In genomic region chr5:150261361-150261760, GRCm38 (mm10) we compare ENCODE assay signal across 9 mouse cellular contexts.
DNase-seq lines count a peak whose midpoint lies in the region; ATAC-seq and TF ChIP-seq lines count a peak whose summit lies in the region.
"Had no signal": no experiment of that assay in that cellular context is flagged by ENCODE, and none has a peak within 500 bp of the region (broad histone marks: within the 10 kb centered on the region; RNA-seq: fewer than 3 reads in every experiment).

No protein-coding gene starts in this region.

- H3K9me3 ChIP-seq in forebrain, embryonic 12.5 days, result no peaks in the 10 kb centered on the region
- no peaks in the 10 kb centered on the region for H3K9me3 ChIP-seq in forebrain, embryonic 11.5 days (ENCODE audit: control insufficient read depth, low read length)
- H3K9me3 ChIP-seq in intestine, embryonic 14.5 days (ENCODE audit: control insufficient read depth, low read length), result no peaks in the 10 kb centered on the region
- no peaks in the 10 kb centered on the region for H3K9me3 ChIP-seq in intestine, embryonic 16.5 days (ENCODE audit: control insufficient read depth, low read length)
- no peaks in the 10 kb centered on the region for H3K9me3 ChIP-seq in limb, embryonic 14.5 days (ENCODE audit: control insufficient read depth, low read length)
- no peaks in the 10 kb centered on the region for H3K9me3 ChIP-seq in lung, postnatal 0 days (ENCODE audit: low read length)

- 0 out of 2 replicates have a peak overlapping the region, but pooled peaks have one; percentile 1 for H3K4me3 ChIP-seq in forebrain, embryonic 12.5 days (replicated peaks)
- no peak overlapping the region for H3K4me3 ChIP-seq in forebrain, embryonic 11.5 days (ENCODE audit: low read depth, low read length)
- no peak overlapping the region for H3K4me3 ChIP-seq in intestine, embryonic 14.5 days (ENCODE audit: low read depth, low read length)
- H3K4me3 ChIP-seq in intestine, embryonic 16.5 days (ENCODE audit: low read length), result no peak overlapping the region
- H3K4me3 ChIP-seq in limb, embryonic 14.5 days (replicated peaks; ENCODE audit: low read length), result peak overlapping the region; percentile 46; the same call in 1 of the 2 replicates
- no peak overlapping the region for H3K4me3 ChIP-seq in lung, postnatal 0 days (ENCODE audit: low read depth, low read length)

- no peak for TF ChIP-seq CTCF in brain, embryonic 14.5 days (IDR thresholded peaks at IDR 0.05; ENCODE audit: borderline replicate concordance, extremely low read depth, insufficient read depth, insufficient read length)
- no peak for TF ChIP-seq CTCF in lung, postnatal 0 days (IDR thresholded peaks at IDR 0.05)

- peaks cover 23% of the 10 kb centered on the region for H3K4me1 ChIP-seq in forebrain, embryonic 12.5 days
- peaks cover 12% of the 10 kb centered on the region; the same call in 1 of the 2 replicates for H3K4me1 ChIP-seq in forebrain, embryonic 11.5 days (replicated peaks; ENCODE audit: control insufficient read depth, insufficient read depth, low read length)
- peaks cover 36% of the 10 kb centered on the region for H3K4me1 ChIP-seq in intestine, embryonic 14.5 days (replicated peaks; ENCODE audit: control insufficient read depth, insufficient read depth, low read length)
- peaks cover 43% of the 10 kb centered on the region for H3K4me1 ChIP-seq in intestine, embryonic 16.5 days (ENCODE audit: control insufficient read depth, insufficient read depth, low read length)
- peaks cover 14% of the 10 kb centered on the region for H3K4me1 ChIP-seq in limb, embryonic 14.5 days (ENCODE audit: control insufficient read depth, insufficient read depth, low read length)
- peaks cover 3% of the 10 kb centered on the region; the same call in 1 of the 2 replicates for H3K4me1 ChIP-seq in lung, postnatal 0 days (ENCODE audit: insufficient read depth, low read depth, low read length)

- ATAC-seq in forebrain, embryonic 12.5 days (ENCODE audit: low FRiP score), result no peak
- ATAC-seq in forebrain, embryonic 11.5 days (replicated peaks; ENCODE audit: low FRiP score), result no peak
- ATAC-seq in intestine, embryonic 14.5 days (replicated peaks; ENCODE audit: low FRiP score, low TSS enrichment, low read depth), result no peak
- no peak for ATAC-seq in intestine, embryonic 16.5 days
- ATAC-seq in limb, embryonic 14.5 days (ENCODE audit: low FRiP score, low read depth), result no peak
- ATAC-seq in lung, postnatal 0 days, result no peak

- WGBS in forebrain, embryonic 12.5 days, result 74% methylated on average over 4 of the region's 4 CpGs
- 82% methylated on average over 4 of the region's 4 CpGs for WGBS in forebrain, embryonic 11.5 days
- WGBS in intestine, embryonic 14.5 days, result 25% methylated on average over 4 of the region's 4 CpGs
- WGBS in intestine, embryonic 16.5 days, result 36% methylated on average over 4 of the region's 4 CpGs
- 32% methylated on average over 4 of the region's 4 CpGs for WGBS in limb, embryonic 14.5 days
- 60% methylated on average over 4 of the region's 4 CpGs for WGBS in lung, postnatal 0 days

- no peak for TF ChIP-seq POLR2A in brain, embryonic 14.5 days (IDR thresholded peaks at IDR 0.05; ENCODE audit: borderline replicate concordance, extremely low read depth, insufficient read depth, insufficient read length, poor library complexity, severe bottlenecking)
- no peak for TF ChIP-seq POLR2A in limb, embryonic 14.5 days (IDR thresholded peaks at IDR 0.05; ENCODE audit: borderline replicate concordance, extremely low read depth, insufficient read depth, insufficient read length)

- no peak overlapping the region for H3K9ac ChIP-seq in forebrain, embryonic 12.5 days
- H3K9ac ChIP-seq in forebrain, embryonic 11.5 days (ENCODE audit: low read length), result no peak overlapping the region
- no peak overlapping the region for H3K9ac ChIP-seq in intestine, embryonic 14.5 days (ENCODE audit: low read length)
- H3K9ac ChIP-seq in intestine, embryonic 16.5 days (ENCODE audit: low read depth, low read length), result no peak overlapping the region
- H3K9ac ChIP-seq in limb, embryonic 14.5 days (ENCODE audit: low read depth, low read length, severe bottlenecking), result no peak overlapping the region
- H3K9ac ChIP-seq in lung, postnatal 0 days (replicated peaks; ENCODE audit: low read depth), result no peak overlapping the region

- DNase-seq in forebrain, embryonic 11.5 days (ENCODE audit: low spot score), result no peak
- DNase-seq in intestine, embryonic 14.5 days (ENCODE audit: low spot score), result no peak
- DNase-seq in brain, embryonic 14.5 days (ENCODE audit: low read depth), result peak; percentile 27
- no peak for DNase-seq in limb, embryonic 14.5 days (ENCODE audit: low spot score)
- no peak for DNase-seq in adipocyte (ENCODE audit: low spot score)
- no peak for DNase-seq in lung, postnatal 0 days (ENCODE audit: low spot score)
- DNase-seq: kidney, postnatal 10 days had no signal

- no peaks in the 10 kb centered on the region; the same call in 1 of the 2 replicates for H3K27me3 ChIP-seq in forebrain, embryonic 12.5 days
- H3K27me3 ChIP-seq in forebrain, embryonic 11.5 days (ENCODE audit: control insufficient read depth, insufficient read depth, low read length), result no peaks in the 10 kb centered on the region
- no peaks in the 10 kb centered on the region for H3K27me3 ChIP-seq in intestine, embryonic 14.5 days (replicated peaks; ENCODE audit: control insufficient read depth, insufficient read depth, low read length)
- no peaks in the 10 kb centered on the region for H3K27me3 ChIP-seq in intestine, embryonic 16.5 days (replicated peaks; ENCODE audit: control insufficient read depth, insufficient read depth, low read length)
- no peaks in the 10 kb centered on the region for H3K27me3 ChIP-seq in limb, embryonic 14.5 days (ENCODE audit: control insufficient read depth, insufficient read depth, low read length)
- H3K27me3 ChIP-seq in lung, postnatal 0 days (replicated peaks; ENCODE audit: insufficient read depth, low read length), result no peaks in the 10 kb centered on the region

- no peak for TF ChIP-seq EP300 in lung, postnatal 0 days (IDR thresholded peaks at IDR 0.05)

- peak overlapping the region; percentile 29 for H3K4me2 ChIP-seq in forebrain, embryonic 12.5 days
- no peak overlapping the region for H3K4me2 ChIP-seq in forebrain, embryonic 11.5 days (ENCODE audit: low read depth, low read length, severe bottlenecking)
- H3K4me2 ChIP-seq in intestine, embryonic 14.5 days (ENCODE audit: low read length), result peak overlapping the region; percentile 80; the same call in 1 of the 2 replicates
- no peak overlapping the region for H3K4me2 ChIP-seq in intestine, embryonic 16.5 days (ENCODE audit: low read depth, low read length)
- H3K4me2 ChIP-seq in limb, embryonic 14.5 days (replicated peaks; ENCODE audit: low read depth, low read length, severe bottlenecking), result peak overlapping the region; percentile 22; the same call in 1 of the 2 replicates
- no peak overlapping the region for H3K4me2 ChIP-seq in lung, postnatal 0 days (replicated peaks; ENCODE audit: low read depth, low read length)

- H3K36me3 ChIP-seq in forebrain, embryonic 12.5 days (replicated peaks), result no peaks in the 10 kb centered on the region
- no peaks in the 10 kb centered on the region for H3K36me3 ChIP-seq in forebrain, embryonic 11.5 days (ENCODE audit: control insufficient read depth, insufficient read depth, low read length)
- H3K36me3 ChIP-seq in intestine, embryonic 14.5 days (ENCODE audit: control insufficient read depth, insufficient read depth, low read length), result no peaks in the 10 kb centered on the region
- H3K36me3 ChIP-seq in intestine, embryonic 16.5 days (ENCODE audit: control insufficient read depth, insufficient read depth, low read length), result 0 out of 2 replicates have a peak, but pooled peaks cover 3% of the 10 kb centered on the region
- no peaks in the 10 kb centered on the region for H3K36me3 ChIP-seq in limb, embryonic 14.5 days (ENCODE audit: control insufficient read depth, insufficient read depth, low read length)
- no peaks in the 10 kb centered on the region for H3K36me3 ChIP-seq in lung, postnatal 0 days (ENCODE audit: insufficient read depth, low read length)

- H3K27ac ChIP-seq in forebrain, embryonic 12.5 days, result no peak overlapping the region
- H3K27ac ChIP-seq in forebrain, embryonic 11.5 days (ENCODE audit: low read depth, low read length), result no peak overlapping the region
- H3K27ac ChIP-seq in intestine, embryonic 14.5 days (ENCODE audit: low read depth), result no peak overlapping the region
- no peak overlapping the region for H3K27ac ChIP-seq in intestine, embryonic 16.5 days (ENCODE audit: low read length)
- H3K27ac ChIP-seq in limb, embryonic 14.5 days (replicated peaks; ENCODE audit: low read depth, low read length), result no peak overlapping the region
- H3K27ac ChIP-seq in lung, postnatal 0 days (ENCODE audit: low read length), result no peak overlapping the region

Comparison
In these comparisons a context has a peak if more than half of its experiments do, and no peak if none do; other contexts are left out.
1. H3K4me2 ChIP-seq: peak in forebrain, embryonic 12.5 days (single experiment), intestine, embryonic 14.5 days (single experiment) and limb, embryonic 14.5 days (single experiment); none in forebrain, embryonic 11.5 days (single experiment), intestine, embryonic 16.5 days (single experiment) and lung, postnatal 0 days (single experiment).
2. H3K4me3 ChIP-seq: peak in forebrain, embryonic 12.5 days (single experiment) and limb, embryonic 14.5 days (single experiment); none in forebrain, embryonic 11.5 days (single experiment), intestine, embryonic 14.5 days (single experiment), intestine, embryonic 16.5 days (single experiment) and lung, postnatal 0 days (single experiment).